Mouse (Mus musculus) megakaryocyte, adult 5-6 weeks (primary cell): ENCODE measurements around the gene Klf2. TPM values are rescaled to one million over a fixed set of nuclear protein-coding genes. Genes with fewer than 3 reads are reported as not detected.

Source experiments
- ATAC-seq: 2 replicates; pipeline ENCODE4 v1.8.0; 2016; ENCODE audit warnings: mild to moderate bottlenecking, inconsistent platforms; ENCODE audit not compliant: poor library complexity, severe bottlenecking
- total RNA-seq, 2 experiments: library from RNA; stranded (forward) in 1 of 2; stranded (reverse) in 1 of 2; fragments of 153-499, 151-499 nt in 1 of 2; fragments of 221-1000, 200-1000 nt in 1 of 2; gene quantifications; 2 replicates each; pipeline versions ENCODE4 v1.2.3 to v1.2.4; 2015 to 2017

Klf2 gene
- total RNA-seq, 2 experiments from 2014 or later: 25.5 to 72.1 TPM

- ATAC-seq: no peak
Measured at GRCm38 (mm10) chr8:72330806-72331516, 12.1 kb downstream of the Klf2 start.

- no peak for ATAC-seq
Measured at GRCm38 (mm10) chr8:72331631-72332030, 12.8 kb downstream of the Klf2 start.

GRCm38 (mm10) chr8:72333429-72334143, 14.8 kb downstream of the Klf2 start:
- ATAC-seq: peak; percentile 45; the same call in 1 of the 2 replicates

- ATAC-seq: no peak
Measured at GRCm38 (mm10) chr8:72334144-72334641, 15.4 kb downstream of the Klf2 start.

GRCm38 (mm10) chr8:72336273-72336672, 17.4 kb downstream of the Klf2 start:
- no peak for ATAC-seq

- no peak for ATAC-seq
Measured at GRCm38 (mm10) chr8:72337034-72337433, 18.2 kb downstream of the Klf2 start.

- ATAC-seq: no peak
Measured at GRCm38 (mm10) chr8:72342556-72343300, 23.9 kb downstream of the Klf2 start.

GRCm38 (mm10) chr8:72343725-72344124, 24.9 kb downstream of the Klf2 start:
- 0 out of 2 replicates have a peak, but pooled peaks have one; percentile 28 for ATAC-seq

- peak; percentile 23; the same call in 1 of the 2 replicates for ATAC-seq
Measured at GRCm38 (mm10) chr8:72347553-72347952, 28.7 kb downstream of the Klf2 start.

GRCm38 (mm10) chr8:72348114-72348513, 29.3 kb downstream of the Klf2 start:
- ATAC-seq: 0 out of 2 replicates have a peak, but pooled peaks have one; percentile 8

- no peak for ATAC-seq
Measured at GRCm38 (mm10) chr8:72348956-72349355, 30.1 kb downstream of the Klf2 start.

- ATAC-seq: peak; percentile 38
Measured at GRCm38 (mm10) chr8:72349838-72350237, 31.0 kb downstream of the Klf2 start.

- peak; percentile 70 for ATAC-seq
Measured at GRCm38 (mm10) chr8:72350727-72351126, 31.9 kb downstream of the Klf2 start.

- no peak for ATAC-seq
Measured at GRCm38 (mm10) chr8:72351405-72352005, 32.7 kb downstream of the Klf2 start.

- no peak for ATAC-seq
Measured at GRCm38 (mm10) chr8:72352951-72353699, 34.3 kb downstream of the Klf2 start.

- ATAC-seq: no peak
Measured at GRCm38 (mm10) chr8:72353700-72354045, 34.8 kb downstream of the Klf2 start.

GRCm38 (mm10) chr8:72354272-72354671, 35.4 kb downstream of the Klf2 start:
- peak; percentile 70 for ATAC-seq

- no peak for ATAC-seq
Measured at GRCm38 (mm10) chr8:72356593-72356992, 37.8 kb downstream of the Klf2 start.

GRCm38 (mm10) chr8:72360162-72360561, 41.3 kb downstream of the Klf2 start:
- ATAC-seq: peak; percentile 79

- ATAC-seq: no peak
Measured at GRCm38 (mm10) chr8:72362754-72363153, 43.9 kb downstream of the Klf2 start.
